Mouse (Mus musculus) heart, embryonic 16.5 days (tissue): ENCODE measurements around the gene Kank4. TPM values are rescaled to one million over a fixed set of nuclear protein-coding genes. Genes with fewer than 3 reads are reported as not detected.

ENCODE experiments used
- ATAC-seq: fragments of 200-750 bp; cut with Nextera tagmentation; replicated peaks from 2 replicates; pipeline ENCODE4 v1.8.0; 2017; ENCODE audit warnings: moderate number of reproducible peaks; ENCODE audit not compliant: insufficient read depth, low FRiP score; ENCODE audit errors: extremely low read depth
- H3K27ac ChIP-seq: fragments of 300-500 bp; sonication (generic); 2 replicates; pipeline ENCODE4 v1.5.1; 2014; ENCODE audit warnings: mild to moderate bottlenecking, low read length, control low read depth, moderate library complexity
- H3K27me3 ChIP-seq: fragments of 300-500 bp; sonication (generic); 2 replicates; pipeline ENCODE4 v1.6.1; 2014; ENCODE audit warnings: low read length, mixed read lengths; ENCODE audit not compliant: control insufficient read depth, insufficient read depth
- H3K36me3 ChIP-seq: fragments of 300-500 bp; sonication (generic); 2 replicates; pipeline ENCODE4 v1.6.1; 2014; ENCODE audit not compliant: control insufficient read depth, insufficient read depth
- H3K4me1 ChIP-seq: fragments of 300-500 bp; sonication (generic); 2 replicates; pipeline ENCODE4 v1.6.1; 2014; ENCODE audit warnings: low read length, mixed read lengths; ENCODE audit not compliant: control insufficient read depth, insufficient read depth
- H3K4me2 ChIP-seq: fragments of 300-500 bp; sonication (generic); 2 replicates; pipeline ENCODE4 v1.6.1; 2014; ENCODE audit warnings: low read depth, mild to moderate bottlenecking, control low read depth, low read length
- H3K4me3 ChIP-seq: fragments of 300-500 bp; sonication (generic); 2 replicates; pipeline ENCODE4 v1.5.1; 2014; ENCODE audit warnings: mild to moderate bottlenecking, control low read depth, low read length
- H3K9ac ChIP-seq: fragments of 300-500 bp; sonication (generic); 2 replicates; pipeline ENCODE4 v1.6.1; 2014; ENCODE audit warnings: low read length, control low read depth
- H3K9me3 ChIP-seq: fragments of 300-500 bp; sonication (generic); replicated peaks from 2 replicates; pipeline ENCODE4 v1.6.1; 2016; ENCODE audit warnings: low read length; ENCODE audit not compliant: control insufficient read depth
- WGBS: fragments of 180-500 bp; shearing (Covaris S2); extraction: QIAGEN DNeasy Blood & Tissue Kit; methylation state at CpG from one replicate; pipeline ENCODE4 v1.1.7; 2014; 5-methylcytosine and 5-hydroxymethylcytosine counted together
- polyA plus RNA-seq: library from polyadenylated mRNA; unstranded; fragments of >200 nt; fragmentation: Nextera tagmentation; extraction: Ambion mirVana; gene quantifications from 2 replicates; pipeline ENCODE4 v1.2.1, GENCODE M21; 2015

The Kank4 gene
- polyA plus RNA-seq, 1 experiment from 2014 or later = 0.50 TPM

- no peak for ATAC-seq
- Histone ChIP-seq H3K9ac (no peak overlapping the region), H3K4me3 (no peak overlapping the region), H3K27ac (no peak overlapping the region), H3K36me3 (no peaks in the 10 kb centered on the region), H3K9me3 (no peaks in the 10 kb centered on the region), H3K4me1 (peaks cover 8% of the 10 kb centered on the region), H3K4me2 (no peak overlapping the region), H3K27me3 (no peaks in the 10 kb centered on the region)
- 38% methylated on average over 1 of the region's 1 CpGs for WGBS
Measured at GRCm38 (mm10) chr4:98790721-98791120, 26.6 kb downstream of the Kank4 start.

GRCm38 (mm10) chr4:98789861-98790311 is 27.5 kb downstream of the Kank4 start:
- H3K4me3 ChIP-seq = peak overlapping the region; percentile 46
- WGBS = 5% methylated on average over 10 of the region's 10 CpGs
- H3K9ac ChIP-seq = no peak overlapping the region
- H3K4me1 ChIP-seq = peaks cover 8% of the 10 kb centered on the region
- no peaks in the 10 kb centered on the region for H3K27me3 ChIP-seq
- H3K36me3 ChIP-seq = no peaks in the 10 kb centered on the region
- peak overlapping the region; percentile 66 for H3K4me2 ChIP-seq
- no peaks in the 10 kb centered on the region for H3K9me3 ChIP-seq
- H3K27ac ChIP-seq = peak overlapping the region; percentile 41; the same call in 1 of the 2 replicates
- ATAC-seq = 0 out of 2 replicates have a peak, but pooled peaks have one; percentile 28

- Histone ChIP-seq H3K4me1 (peaks cover 8% of the 10 kb centered on the region), H3K9ac (no peak overlapping the region), H3K9me3 (no peaks in the 10 kb centered on the region), H3K27ac (peak overlapping the region; percentile 41; the same call in 1 of the 2 replicates), H3K36me3 (no peaks in the 10 kb centered on the region), H3K4me2 (peak overlapping the region; percentile 66), H3K27me3 (no peaks in the 10 kb centered on the region), H3K4me3 (peak overlapping the region; percentile 46)
- ATAC-seq = no peak
- 62% methylated on average over 7 of the region's 7 CpGs for WGBS
Measured at GRCm38 (mm10) chr4:98789133-98789765, 28.1 kb downstream of the Kank4 start.

GRCm38 (mm10) chr4:98786281-98786680 is 31.1 kb downstream of the Kank4 start:
- H3K9ac ChIP-seq = no peak overlapping the region
- no peaks in the 10 kb centered on the region for H3K27me3 ChIP-seq
- H3K36me3 ChIP-seq = no peaks in the 10 kb centered on the region
- 52% methylated on average over 3 of the region's 3 CpGs for WGBS
- no peaks in the 10 kb centered on the region for H3K9me3 ChIP-seq
- no peak overlapping the region for H3K4me3 ChIP-seq
- H3K27ac ChIP-seq = no peak overlapping the region
- H3K4me1 ChIP-seq = peaks cover 8% of the 10 kb centered on the region
- no peak overlapping the region for H3K4me2 ChIP-seq
- no peak for ATAC-seq

- Histone ChIP-seq H3K9me3 (no peaks in the 10 kb centered on the region), H3K27me3 (no peaks in the 10 kb centered on the region), H3K4me1 (peaks cover 8% of the 10 kb centered on the region), H3K36me3 (no peaks in the 10 kb centered on the region), H3K27ac (no peak overlapping the region), H3K4me2 (no peak overlapping the region), H3K9ac (no peak overlapping the region), H3K4me3 (no peak overlapping the region)
- WGBS = 34% methylated on average over 8 of the region's 8 CpGs
- no peak for ATAC-seq
Measured at GRCm38 (mm10) chr4:98785851-98786250, 31.5 kb downstream of the Kank4 start.

GRCm38 (mm10) chr4:98778219-98778618 is 39.1 kb downstream of the Kank4 start:
- ATAC-seq = no peak

GRCm38 (mm10) chr4:98777464-98777863 is 39.9 kb downstream of the Kank4 start:
- WGBS = 49% methylated on average over 6 of the region's 6 CpGs
- Histone ChIP-seq H3K9ac (no peak overlapping the region), H3K9me3 (no peaks in the 10 kb centered on the region), H3K4me1 (0 out of 2 replicates have a peak, but pooled peaks cover 9% of the 10 kb centered on the region), H3K4me2 (no peak overlapping the region), H3K27ac (no peak overlapping the region), H3K36me3 (no peaks in the 10 kb centered on the region), H3K27me3 (no peaks in the 10 kb centered on the region; the same call in 1 of the 2 replicates), H3K4me3 (no peak overlapping the region)
- no peak for ATAC-seq

More at GRCm38 (mm10) chr4:98778219-98778618, 39.1 kb downstream of the Kank4 start:
- H3K9me3 ChIP-seq = no peaks in the 10 kb centered on the region
- H3K4me2 ChIP-seq = peak overlapping the region; percentile 27
- H3K9ac ChIP-seq = no peak overlapping the region
- WGBS = 15% methylated on average over 16 of the region's 16 CpGs
- 0 out of 2 replicates have a peak, but pooled peaks cover 9% of the 10 kb centered on the region for H3K4me1 ChIP-seq
- H3K27me3 ChIP-seq = no peaks in the 10 kb centered on the region; the same call in 1 of the 2 replicates
- H3K27ac ChIP-seq = no peak overlapping the region
- H3K36me3 ChIP-seq = no peaks in the 10 kb centered on the region
- no peak overlapping the region for H3K4me3 ChIP-seq

- H3K9ac ChIP-seq = no peak overlapping the region
- no peak overlapping the region for H3K4me3 ChIP-seq
- no peak overlapping the region for H3K27ac ChIP-seq
- WGBS = 80% methylated on average over 10 of the region's 10 CpGs
- H3K9me3 ChIP-seq = no peaks in the 10 kb centered on the region
- no peak for ATAC-seq
- H3K36me3 ChIP-seq = no peaks in the 10 kb centered on the region
- no peaks in the 10 kb centered on the region; the same call in 1 of the 2 replicates for H3K27me3 ChIP-seq
- H3K4me1 ChIP-seq = 0 out of 2 replicates have a peak, but pooled peaks cover 9% of the 10 kb centered on the region
- no peak overlapping the region for H3K4me2 ChIP-seq
Measured at GRCm38 (mm10) chr4:98776721-98777427, 40.5 kb downstream of the Kank4 start.

GRCm38 (mm10) chr4:98773785-98774184 is 43.6 kb downstream of the Kank4 start:
- H3K4me2 ChIP-seq = no peak overlapping the region
- H3K9me3 ChIP-seq = no peaks in the 10 kb centered on the region
- 82% methylated on average over 5 of the region's 5 CpGs for WGBS
- 0 out of 2 replicates have a peak, but pooled peaks cover 9% of the 10 kb centered on the region for H3K4me1 ChIP-seq
- H3K27me3 ChIP-seq = no peaks in the 10 kb centered on the region
- no peaks in the 10 kb centered on the region; the same call in 1 of the 2 replicates for H3K36me3 ChIP-seq
- no peak overlapping the region for H3K9ac ChIP-seq
- H3K4me3 ChIP-seq = no peak overlapping the region
- ATAC-seq = no peak
- no peak overlapping the region for H3K27ac ChIP-seq
